Mouse (Mus musculus): Measurements from ENCODE around the gene 1700003E16Rik. TPM values are rescaled to one million over a fixed set of nuclear protein-coding genes. Genes with fewer than 3 reads are reported as not detected.

The 1700003E16Rik gene
- polyA plus RNA-seq, 1 experiment = 8.1 TPM

DNA sequence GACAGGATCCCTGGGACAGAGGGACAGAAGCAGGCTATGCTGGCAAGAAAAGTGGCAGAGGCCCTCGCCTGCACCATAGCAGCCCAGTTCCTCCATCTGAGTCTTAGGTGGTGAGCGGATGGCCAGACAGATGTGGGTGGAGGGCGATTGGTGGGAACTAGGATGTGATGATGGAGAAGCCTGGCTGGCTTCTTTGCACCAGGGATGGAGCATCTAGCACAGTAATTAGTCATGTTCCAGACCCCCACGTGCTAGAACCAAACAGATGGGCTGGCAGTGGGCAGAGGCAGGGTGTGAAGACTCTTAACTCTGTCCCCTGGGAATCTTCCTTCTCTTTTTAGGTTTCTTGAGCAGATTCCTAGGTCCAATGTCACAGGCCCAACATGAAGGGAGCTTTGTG, 47.1 kb downstream of the 1700003E16Rik start:
- Histone ChIP-seq H3K27me3 (ENCODE audit: control insufficient read depth, insufficient read depth, low read length) (no peaks in the 10 kb centered on the region), H3K4me3 (replicated peaks; ENCODE audit: insufficient read depth, low read depth, low read length) (no peak overlapping the region), H3K4me1 (ENCODE audit: control insufficient read depth, insufficient read depth, low read length) (peaks cover 2% of the 10 kb centered on the region), H3K27ac (ENCODE audit: insufficient read depth, low read length) (no peak overlapping the region)
- no peak for DNase-seq
- WGBS = 77% methylated on average over 4 of the region's 4 CpGs
- TF ChIP-seq CTCF (IDR thresholded peaks at IDR 0.05; ENCODE audit: borderline replicate concordance, insufficient read depth, low read depth, low read length) (no peak), POLR2A (IDR thresholded peaks at IDR 0.05; ENCODE audit: borderline replicate concordance, insufficient read depth, low read length) (no peak)

DNA sequence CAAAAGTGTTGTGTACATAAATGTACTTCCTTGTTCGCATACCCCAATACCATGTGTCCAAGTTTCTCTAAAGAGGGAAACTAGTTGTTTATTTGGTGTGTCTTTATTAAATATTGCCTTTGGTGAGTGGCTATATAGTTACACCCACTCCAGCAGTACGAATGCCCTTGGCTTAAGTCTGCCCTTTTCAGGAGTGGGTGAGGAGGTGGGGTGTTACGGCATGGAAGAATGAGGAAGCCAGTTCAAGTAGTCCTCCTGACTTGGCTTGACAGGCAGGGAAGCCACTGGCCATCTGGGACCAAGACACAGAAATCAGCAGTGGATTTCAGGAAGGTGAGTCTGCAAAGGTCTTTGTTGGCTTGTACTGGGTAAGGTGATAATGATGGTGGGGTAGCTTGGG, 49.6 kb downstream of the 1700003E16Rik start:
- WGBS = 85% methylated on average over 3 of the region's 3 CpGs
- H3K27me3 ChIP-seq (ENCODE audit: control insufficient read depth, insufficient read depth, low read length) = no peaks in the 10 kb centered on the region
- TF ChIP-seq CTCF (IDR thresholded peaks at IDR 0.05; ENCODE audit: borderline replicate concordance, insufficient read depth, low read depth, low read length) (no peak), POLR2A (IDR thresholded peaks at IDR 0.05; ENCODE audit: borderline replicate concordance, insufficient read depth, low read length) (no peak)
- H3K27ac ChIP-seq (ENCODE audit: insufficient read depth, low read length) = no peak overlapping the region
- no peak for DNase-seq
- peaks cover 2% of the 10 kb centered on the region; the same call in 1 of the 2 replicates for H3K4me1 ChIP-seq (ENCODE audit: control insufficient read depth, insufficient read depth, low read length)
- H3K4me3 ChIP-seq (replicated peaks; ENCODE audit: insufficient read depth, low read depth, low read length) = no peak overlapping the region

DNA sequence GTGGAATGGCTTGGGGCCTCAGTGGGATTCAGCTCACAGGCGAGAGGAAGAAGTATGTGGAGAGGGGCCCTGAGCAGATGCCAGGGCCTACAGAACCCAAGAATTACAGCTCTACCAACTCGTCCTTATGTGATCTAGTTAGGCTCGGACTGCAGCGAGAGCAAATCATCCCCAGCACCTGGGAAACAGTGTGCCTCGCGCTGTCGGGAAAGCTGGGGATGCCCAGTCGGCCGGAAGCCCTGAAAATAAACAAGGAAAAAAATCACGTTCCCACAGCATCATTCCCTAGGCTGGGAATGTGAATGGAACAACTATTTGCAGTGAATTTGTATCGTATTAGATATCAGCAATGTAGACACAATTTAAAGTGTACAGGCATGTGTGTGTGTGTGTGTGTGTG, 50.1 kb downstream of the 1700003E16Rik start:
- no peak for DNase-seq
- TF ChIP-seq POLR2A (IDR thresholded peaks at IDR 0.05; ENCODE audit: borderline replicate concordance, insufficient read depth, low read length) = no peak
- TF ChIP-seq CTCF (IDR thresholded peaks at IDR 0.05; ENCODE audit: borderline replicate concordance, insufficient read depth, low read depth, low read length) = no peak
- Histone ChIP-seq H3K4me3 (replicated peaks; ENCODE audit: insufficient read depth, low read depth, low read length) (no peak overlapping the region), H3K27ac (ENCODE audit: insufficient read depth, low read length) (no peak overlapping the region), H3K4me1 (ENCODE audit: control insufficient read depth, insufficient read depth, low read length) (peaks cover 2% of the 10 kb centered on the region; the same call in 1 of the 2 replicates), H3K27me3 (ENCODE audit: control insufficient read depth, insufficient read depth, low read length) (no peaks in the 10 kb centered on the region)
- 72% methylated on average over 11 of the region's 11 CpGs for WGBS

DNA sequence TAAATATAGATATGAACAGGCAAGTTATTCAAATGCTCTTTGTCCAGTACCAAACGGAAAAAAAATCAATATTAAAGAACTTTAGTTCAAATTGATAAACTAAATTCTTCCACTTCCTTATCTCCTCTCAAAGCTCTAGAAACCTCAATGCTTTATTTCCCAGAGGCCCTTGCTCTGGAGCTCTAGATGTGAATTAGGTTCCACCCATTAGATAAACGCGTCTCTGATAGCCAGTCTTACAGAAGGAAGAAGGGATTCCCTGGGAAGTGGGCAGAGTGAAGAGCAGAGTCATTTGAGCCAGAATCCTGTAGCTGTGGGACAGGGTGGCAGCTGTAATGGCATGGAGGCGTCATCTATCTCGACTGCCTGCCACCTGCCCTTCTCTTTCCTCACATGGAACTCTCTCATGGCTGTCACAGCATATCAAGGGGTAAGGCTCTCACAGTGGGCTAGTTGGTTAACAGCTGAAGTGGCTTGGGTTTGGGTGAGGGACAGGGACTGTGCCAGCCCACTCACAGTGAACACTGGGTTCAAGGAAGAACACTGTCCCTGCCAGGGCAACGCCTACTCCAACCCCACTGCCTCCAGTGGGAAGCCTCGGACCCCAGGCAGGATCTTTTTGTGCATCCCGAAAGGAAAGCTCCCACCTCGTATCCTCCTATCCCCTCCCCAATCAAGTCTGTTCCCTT, 51.3 kb downstream of the 1700003E16Rik start:
- WGBS = 27% methylated on average over 9 of the region's 9 CpGs
- Histone ChIP-seq H3K27ac (ENCODE audit: insufficient read depth, low read length) (no peak overlapping the region), H3K4me1 (ENCODE audit: control insufficient read depth, insufficient read depth, low read length) (peaks cover 2% of the 10 kb centered on the region; the same call in 1 of the 2 replicates), H3K4me3 (replicated peaks; ENCODE audit: insufficient read depth, low read depth, low read length) (no peak overlapping the region), H3K27me3 (ENCODE audit: control insufficient read depth, insufficient read depth, low read length) (no peaks in the 10 kb centered on the region)
- TF ChIP-seq POLR2A (IDR thresholded peaks at IDR 0.05; ENCODE audit: borderline replicate concordance, insufficient read depth, low read length) = no peak
- no peak for TF ChIP-seq CTCF (IDR thresholded peaks at IDR 0.05; ENCODE audit: borderline replicate concordance, insufficient read depth, low read depth, low read length)
- DNase-seq = no peak

DNA sequence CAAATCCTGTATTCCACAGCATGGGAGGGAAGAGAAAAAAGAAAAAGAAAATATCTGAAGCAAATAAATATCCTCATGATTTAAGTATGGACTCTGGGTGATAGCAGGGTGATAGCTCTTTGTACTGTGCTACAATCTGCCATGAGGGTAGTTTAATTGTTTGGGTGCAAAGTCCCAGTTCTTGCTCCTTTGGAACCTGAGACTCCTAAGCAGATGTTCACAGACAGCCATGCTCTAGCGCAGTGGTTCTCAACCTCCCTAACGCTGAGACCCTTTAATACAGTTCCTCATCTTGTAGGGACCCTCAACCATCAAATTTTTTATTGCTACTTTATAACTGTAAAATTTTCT, 51.8 kb downstream of the 1700003E16Rik start:
- DNase-seq = no peak
- peaks cover 2% of the 10 kb centered on the region; the same call in 1 of the 2 replicates for H3K4me1 ChIP-seq (ENCODE audit: control insufficient read depth, insufficient read depth, low read length)
- 87% methylated on average over 2 of the region's 2 CpGs for WGBS
- no peak overlapping the region for H3K27ac ChIP-seq (ENCODE audit: insufficient read depth, low read length)
- H3K4me3 ChIP-seq (replicated peaks; ENCODE audit: insufficient read depth, low read depth, low read length) = no peak overlapping the region
- no peaks in the 10 kb centered on the region for H3K27me3 ChIP-seq (ENCODE audit: control insufficient read depth, insufficient read depth, low read length)
- no peak for TF ChIP-seq CTCF (IDR thresholded peaks at IDR 0.05; ENCODE audit: borderline replicate concordance, insufficient read depth, low read depth, low read length)
- no peak for TF ChIP-seq POLR2A (IDR thresholded peaks at IDR 0.05; ENCODE audit: borderline replicate concordance, insufficient read depth, low read length)

DNA sequence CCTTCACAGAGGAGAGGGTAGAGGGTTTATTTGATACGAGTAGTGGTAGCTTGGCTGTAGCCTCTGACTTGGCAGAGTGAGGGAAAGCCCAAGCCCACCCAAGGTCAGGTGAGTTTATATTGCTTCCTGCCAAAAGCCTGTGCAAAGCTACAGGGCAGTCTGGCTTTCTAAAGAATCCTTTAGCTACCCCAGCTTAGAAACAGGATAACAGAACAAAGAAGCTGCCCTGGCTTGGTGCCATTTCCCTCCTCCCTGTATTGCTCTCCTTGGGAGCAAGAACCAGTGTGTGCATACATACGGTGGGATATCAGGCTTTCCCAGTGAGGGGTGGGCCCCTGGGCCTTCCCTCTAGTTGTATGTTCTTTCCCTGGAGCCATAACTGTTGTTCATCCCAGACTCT, 54.3 kb downstream of the 1700003E16Rik start:
- WGBS = 25% methylated on average over 2 of the region's 2 CpGs
- Histone ChIP-seq H3K4me3 (replicated peaks; ENCODE audit: insufficient read depth, low read depth, low read length) (no peak overlapping the region), H3K4me1 (ENCODE audit: control insufficient read depth, insufficient read depth, low read length) (peaks cover 4% of the 10 kb centered on the region), H3K27me3 (ENCODE audit: control insufficient read depth, insufficient read depth, low read length) (no peaks in the 10 kb centered on the region), H3K27ac (ENCODE audit: insufficient read depth, low read length) (no peak overlapping the region)
- no peak for DNase-seq
- no peak for TF ChIP-seq POLR2A (IDR thresholded peaks at IDR 0.05; ENCODE audit: borderline replicate concordance, insufficient read depth, low read length)
- TF ChIP-seq CTCF (IDR thresholded peaks at IDR 0.05; ENCODE audit: borderline replicate concordance, insufficient read depth, low read depth, low read length) = no peak

DNA sequence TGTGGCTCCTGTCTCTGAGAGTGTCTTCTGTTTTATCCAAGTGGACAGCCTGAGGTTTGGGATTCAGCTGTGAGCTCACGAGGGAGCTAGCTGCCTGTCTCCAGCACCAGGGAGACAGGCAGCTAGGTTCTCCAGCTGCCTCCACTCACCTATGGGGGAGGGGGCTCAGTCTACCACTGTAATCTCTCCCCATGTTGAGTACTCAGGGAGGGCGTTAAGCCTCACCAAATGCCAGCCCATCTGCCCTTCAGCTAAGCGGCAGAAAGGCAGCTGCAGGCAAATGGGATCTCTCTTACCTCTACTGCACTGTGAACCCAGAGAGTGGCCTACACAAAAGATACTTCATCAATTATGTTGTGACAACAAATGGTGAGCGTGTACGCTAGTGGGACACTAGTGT, 55.3 kb downstream of the 1700003E16Rik start:
- Histone ChIP-seq H3K4me1 (ENCODE audit: control insufficient read depth, insufficient read depth, low read length) (peaks cover 5% of the 10 kb centered on the region), H3K4me3 (replicated peaks; ENCODE audit: insufficient read depth, low read depth, low read length) (no peak overlapping the region), H3K27me3 (ENCODE audit: control insufficient read depth, insufficient read depth, low read length) (no peaks in the 10 kb centered on the region), H3K27ac (ENCODE audit: insufficient read depth, low read length) (no peak overlapping the region)
- no peak for TF ChIP-seq POLR2A (IDR thresholded peaks at IDR 0.05; ENCODE audit: borderline replicate concordance, insufficient read depth, low read length)
- no peak for TF ChIP-seq CTCF (IDR thresholded peaks at IDR 0.05; ENCODE audit: borderline replicate concordance, insufficient read depth, low read depth, low read length)
- 59% methylated on average over 5 of the region's 5 CpGs for WGBS
- DNase-seq = no peak

Other genes starting within 250 kb of the 1700003E16Rik start
- gene Sema4f, start 216.6 kb upstream of the 1700003E16Rik start, polyA plus RNA-seq (2012; rRNA removed) = 44.7 and 52.5 TPM in 2 replicates
- gene M1ap, start 209.5 kb upstream of the 1700003E16Rik start, polyA plus RNA-seq (2012; rRNA removed) = 0.11 and 0.21 TPM in 2 replicates
- gene Dok1, start 122.9 kb upstream of the 1700003E16Rik start, polyA plus RNA-seq (2012; rRNA removed) = 1.7 and 2.1 TPM in 2 replicates
- gene Loxl3, start 122.2 kb upstream of the 1700003E16Rik start, polyA plus RNA-seq (2012; rRNA removed) = 3.5 and 3.8 TPM in 2 replicates
- 271 and 276 TPM in 2 replicates for gene Aup1, start 101.9 kb upstream of the 1700003E16Rik start, polyA plus RNA-seq (2012; rRNA removed)
- 57.6 and 58.2 TPM in 2 replicates for gene Htra2, start 101.1 kb upstream of the 1700003E16Rik start, polyA plus RNA-seq (2012; rRNA removed)
- 0.92 and 0.93 TPM in 2 replicates for gene Dqx1, start 98.6 kb upstream of the 1700003E16Rik start, polyA plus RNA-seq (2012; rRNA removed)
- gene Tlx2, start 86.1 kb upstream of the 1700003E16Rik start, polyA plus RNA-seq (2012; rRNA removed) = not detected in 2 replicates
- 57.5 and 61.6 TPM in 2 replicates for gene Pcgf1, start 78.5 kb upstream of the 1700003E16Rik start, polyA plus RNA-seq (2012; rRNA removed)
- gene Lbx2, start 70.0 kb upstream of the 1700003E16Rik start, polyA plus RNA-seq (2012; rRNA removed) = 0.28 TPM in 1 of 2 replicates, not detected in the other
- 9.1 and 12.4 TPM in 2 replicates for gene Ccdc142, start 54.8 kb upstream of the 1700003E16Rik start, polyA plus RNA-seq (2012; rRNA removed)
- gene Gm42688, start 54.8 kb upstream of the 1700003E16Rik start, polyA plus RNA-seq (2012; rRNA removed) = 9.9 TPM in 2 replicates
- gene Mrpl53, start 47.4 kb upstream of the 1700003E16Rik start, polyA plus RNA-seq (2012; rRNA removed) = 109 and 114 TPM in 2 replicates
- gene Mogs, start 40.9 kb upstream of the 1700003E16Rik start, polyA plus RNA-seq (2012; rRNA removed) = 31.7 and 33.5 TPM in 2 replicates
- gene Wbp1, start 34.8 kb upstream of the 1700003E16Rik start, polyA plus RNA-seq (2012; rRNA removed) = 88.2 and 93.1 TPM in 2 replicates
- gene Ino80b, start 31.0 kb upstream of the 1700003E16Rik start, polyA plus RNA-seq (2012; rRNA removed) = 25.1 and 25.3 TPM in 2 replicates
- gene Rtkn, start 20.9 kb upstream of the 1700003E16Rik start, polyA plus RNA-seq (2012; rRNA removed) = 88.8 and 97.2 TPM in 2 replicates
- 22.7 and 29.1 TPM in 2 replicates for gene Wdr54, start within 50 bp of the 1700003E16Rik start, polyA plus RNA-seq (2012; rRNA removed)
- 394 and 406 TPM in 2 replicates for gene Dctn1, start 9.5 kb downstream of the 1700003E16Rik start, polyA plus RNA-seq (2012; rRNA removed)
- gene Slc4a5, start 63.4 kb downstream of the 1700003E16Rik start, polyA plus RNA-seq (2012; rRNA removed) = 2.8 and 5.8 TPM in 2 replicates
- gene Mthfd2, start 169.5 kb downstream of the 1700003E16Rik start, polyA plus RNA-seq (2012; rRNA removed) = 13.6 and 15.4 TPM in 2 replicates
- 16.0 and 16.3 TPM in 2 replicates for gene Mob1a, start 169.6 kb downstream of the 1700003E16Rik start, polyA plus RNA-seq (2012; rRNA removed)
- 87.1 and 90.2 TPM in 2 replicates for gene Bola3, start 192.7 kb downstream of the 1700003E16Rik start, polyA plus RNA-seq (2012; rRNA removed)